Mouse (Mus musculus) left cerebral cortex, adult 8-10 months (tissue): ENCODE results near the gene Alox12. TPM values are rescaled to one million over a fixed set of nuclear protein-coding genes. Genes with fewer than 3 reads are reported as not detected.

Experiments used
- DNase-seq, 2 experiments: peaks; one replicate each; pipeline ENCODE4 v3.0.0; 2022; ENCODE audit warnings: low spot score in 2 of 2
- microRNA-seq, 2 experiments: library from miRNA; unstranded; fragments of <30 nt; microRNA quantifications; one replicate each; pipeline ENCODE4 v1.2.0; 2022
- total RNA-seq, 4 experiments: library from RNA; stranded (reverse); gene quantifications; 2 replicates each; pipeline ENCODE4 v1.2.4; 2022

Gene Alox12
- total RNA-seq, 4 experiments from 2014 or later = 0.23 to 0.82 (median 0.55) TPM

DNA sequence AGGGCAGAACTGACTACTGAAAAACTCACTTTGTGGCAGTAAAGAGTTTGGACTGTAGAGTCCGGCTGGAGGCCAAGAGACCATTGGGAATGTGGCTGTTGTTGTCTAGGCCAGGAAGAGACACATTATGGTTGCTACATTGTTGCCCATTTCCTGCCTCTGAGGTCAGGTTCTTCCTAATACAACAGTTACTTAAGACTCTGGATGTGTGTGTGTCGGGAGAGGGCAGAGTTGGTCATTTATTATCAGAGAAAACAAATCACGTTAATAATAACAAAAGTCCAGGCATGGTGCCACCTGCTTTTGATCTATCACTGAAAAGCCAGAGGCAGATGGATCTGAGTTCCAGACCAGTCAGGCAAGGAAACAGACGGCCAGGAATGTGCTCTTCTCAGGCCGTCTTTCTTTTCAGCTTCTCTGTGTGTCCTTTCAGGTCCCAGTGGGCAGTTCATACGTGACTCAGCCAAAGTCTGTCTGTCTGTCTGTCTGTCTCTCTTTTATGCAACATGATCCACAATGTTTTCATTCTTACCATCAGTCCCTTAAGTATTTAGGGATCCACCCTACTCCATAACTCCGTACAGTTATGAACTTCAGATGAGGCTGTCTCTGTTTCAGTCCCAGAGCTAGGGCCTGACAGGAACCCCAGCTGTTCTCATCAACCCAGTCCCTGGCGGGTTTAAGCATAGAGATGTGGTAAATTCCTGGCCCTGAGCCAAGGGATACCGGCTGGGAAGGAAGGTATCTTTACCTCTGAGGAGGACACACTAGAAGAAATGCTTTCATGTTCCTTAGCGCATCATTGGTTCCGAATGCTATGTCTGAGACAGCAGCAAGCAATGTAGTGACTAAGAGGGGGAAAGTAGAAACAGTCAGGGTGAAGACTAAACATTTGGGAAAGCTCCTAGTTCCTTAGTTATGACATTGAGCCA, 61.5 kb downstream of the Alox12 start:
- no peak for DNase-seq

DNA sequence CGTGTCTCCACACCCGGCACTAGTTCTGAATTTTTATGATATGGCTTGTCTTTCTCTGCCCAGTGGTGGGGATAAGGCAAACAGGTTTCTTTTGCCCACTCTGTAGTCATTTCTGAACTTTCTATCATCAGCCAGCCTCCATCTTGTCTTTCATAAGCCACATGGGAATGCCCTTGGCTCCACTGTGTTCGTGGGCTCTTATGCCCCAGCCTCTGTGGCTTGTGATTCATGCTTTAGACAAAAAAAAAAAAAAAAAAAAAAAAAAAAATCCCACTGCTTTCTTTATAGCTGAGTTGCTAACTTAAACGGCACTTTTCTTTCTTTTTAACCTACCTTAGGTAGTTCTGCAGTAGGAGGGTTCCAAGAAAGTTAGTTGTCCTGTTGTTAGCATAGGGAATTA, 63.0 kb downstream of the Alox12 start:
- no peak for DNase-seq

Small RNA genes lying within 50 kb of the gene (microRNA-seq; reads per million reads assigned to microRNA genes)
- gene Mir195a = 672 to 2,169 reads per million in 2 experiments
- 0 reads per million in 2 experiments for gene Mir497
- gene Mir497b = 0 reads per million in 2 experiments

Other genes with a start within 250 kb of the Alox12 start
- 10 to 100 TPM; 57.9 to 68.3 (median 61.2) TPM for gene Acadvl, start 239.9 kb downstream of the Alox12 start, total RNA-seq
- 100 to 1,000 TPM; 721 to 849 (median 797) TPM for gene Dlg4, start 238.4 kb downstream of the Alox12 start, total RNA-seq
- gene Asgr1, start 201.3 kb downstream of the Alox12 start, total RNA-seq = 1 to 10 TPM in 2 of 4 experiments, under 1 TPM in 2; 0.77 to 2.4 (median 1.5) TPM
- gene Asgr2, start 162.7 kb downstream of the Alox12 start, total RNA-seq = not detected
- 1 to 10 TPM in 1 of 4 experiments, under 1 TPM in 3; 0.57 to 1.1 (median 0.76) TPM for gene Mgl2, start 125.0 kb downstream of the Alox12 start, total RNA-seq
- gene Clec10a, start 99.2 kb downstream of the Alox12 start, total RNA-seq = 1 to 10 TPM in 3 of 4 experiments, under 1 TPM in 1; 0.96 to 3.3 (median 2.7) TPM
- gene Slc16a11, start 42.6 kb downstream of the Alox12 start, total RNA-seq = 10 to 100 TPM; 32.3 to 43.4 (median 36.5) TPM
- 10 to 100 TPM in 1 of 4 experiments, 1 to 10 TPM in 3; 7.6 to 10.4 (median 8.5) TPM for gene Slc16a13, start 34.3 kb downstream of the Alox12 start, total RNA-seq
- 1 to 10 TPM; 1.0 to 2.2 (median 1.9) TPM for gene Bcl6b, start 25.6 kb downstream of the Alox12 start, total RNA-seq
- gene 0610010K14Rik, start 17.4 kb downstream of the Alox12 start, total RNA-seq = 10 to 100 TPM; 41.0 to 46.9 (median 42.0) TPM
- gene Gm21988, start 15.5 kb downstream of the Alox12 start, total RNA-seq = 1 to 10 TPM; 3.2 to 5.1 (median 3.8) TPM
- 100 to 1,000 TPM; 197 to 255 (median 240) TPM for gene Rnasek, start 15.5 kb downstream of the Alox12 start, total RNA-seq
- under 1 TPM; 0.21 to 0.39 (median 0.26) TPM for gene Alox12e, start 67.3 kb upstream of the Alox12 start, total RNA-seq
- under 1 TPM in 1 of 4 experiments, not detected in 3; 0.35 TPM for gene Alox15, start 96.7 kb upstream of the Alox12 start, total RNA-seq
- 10 to 100 TPM; 31.9 to 37.0 (median 35.2) TPM for gene Pelp1, start 154.7 kb upstream of the Alox12 start, total RNA-seq
- 10 to 100 TPM; 62.4 to 85.9 (median 70.1) TPM for gene Arrb2, start 177.3 kb upstream of the Alox12 start, total RNA-seq
- gene Med11, start 196.6 kb upstream of the Alox12 start, total RNA-seq = 10 to 100 TPM; 10.8 to 14.1 (median 13.5) TPM
- gene Zmynd15, start 204.1 kb upstream of the Alox12 start, total RNA-seq = under 1 TPM; 0.11 to 0.79 (median 0.46) TPM
- 1 to 10 TPM in 3 of 4 experiments, under 1 TPM in 1; 0.97 to 4.6 (median 2.3) TPM for gene Cxcl16, start 204.6 kb upstream of the Alox12 start, total RNA-seq
- 1 to 10 TPM in 1 of 4 experiments, not detected in 3; 1.1 TPM for gene Tm4sf5, start 249.9 kb upstream of the Alox12 start, total RNA-seq